Mouse (Mus musculus) hematopoietic stem cell, adult 5-6 weeks (primary cell): ENCODE data around the gene Morf4l2. TPM values are rescaled to one million over a fixed set of nuclear protein-coding genes. Genes with fewer than 3 reads are reported as not detected.
"Not testable (repeated sequence)": the region's sequence is repeated elsewhere in the genome, so short reads cannot be mapped to it uniquely, and the experiment has no call there.

Experiments used
- ATAC-seq, 2 experiments: fragments of 125-278 bp in 1 of 2; replicated peaks in 1 of 2; 2 replicates each; pipeline ENCODE4 v1.8.0; 2016 to 2017; ENCODE audit warnings: inconsistent platforms in 2 of 2, mild to moderate bottlenecking in 2 of 2, moderate number of reproducible peaks in 2 of 2, low read depth in 1 of 2, moderate TSS enrichment in 1 of 2; ENCODE audit not compliant: low FRiP score in 2 of 2, poor library complexity in 2 of 2, severe bottlenecking in 2 of 2, insufficient read depth in 1 of 2, low TSS enrichment in 1 of 2
- total RNA-seq: library from RNA; stranded (forward); fragments of 172-1452, 232-1000 nt; gene quantifications from 2 replicates; pipeline ENCODE4 v1.2.3, GENCODE M21; 2017

The Morf4l2 gene
- total RNA-seq, 1 experiment from 2014 or later = 594 TPM

GRCm38 (mm10) chrX:136714742-136715474 lies 28.6 kb downstream of the Morf4l2 start:
- ATAC-seq = not testable (repeated sequence)

GRCm38 (mm10) chrX:136708782-136709181 lies 34.7 kb downstream of the Morf4l2 start:
- ATAC-seq = no peak

- ATAC-seq = peak; percentile 85 to 92
These were observed 35.3 kb downstream of the Morf4l2 start for GRCm38 (mm10) chrX:136708168-136708681.

- ATAC-seq = peak in 1 of 2 experiments; percentile 72; a peak in 2 of 4 replicates
These were observed 35.9 kb downstream of the Morf4l2 start, which contains the start of gene Tceal1 for GRCm38 (mm10) chrX:136707446-136708167. Tceal1 (plus strand) TSS chrX:136707982.

GRCm38 (mm10) chrX:136693196-136693595 lies 50.3 kb downstream of the Morf4l2 start:
- ATAC-seq = no peak

GRCm38 (mm10) chrX:136692294-136692675 lies 51.2 kb downstream of the Morf4l2 start:
- no peak for ATAC-seq

- ATAC-seq = not testable (repeated sequence)
These were observed 51.7 kb downstream of the Morf4l2 start for GRCm38 (mm10) chrX:136691606-136692293.

Other genes with a start within 250 kb of the Morf4l2 start
- gene Kir3dl1, start 225.7 kb downstream of the Morf4l2 start, total RNA-seq = not detected in 2 replicates
- gene Kir3dl2, start 199.6 kb downstream of the Morf4l2 start, total RNA-seq = not detected in 2 replicates
- gene Tceal3, start 152.8 kb downstream of the Morf4l2 start, total RNA-seq = 2.1 and 8.0 TPM in 2 replicates
- gene Tceal1, start 35.7 kb downstream of the Morf4l2 start, total RNA-seq = 4.5 and 5.4 TPM in 2 replicates
- not detected in 2 replicates for gene Glra4, start 36.5 kb upstream of the Morf4l2 start, total RNA-seq
- 3.4 and 3.6 TPM in 2 replicates for gene Plp1, start 79.0 kb upstream of the Morf4l2 start, total RNA-seq
- gene Rab9b, start 125.1 kb upstream of the Morf4l2 start, total RNA-seq = not detected in 2 replicates
- gene H2bfm, start 183.6 kb upstream of the Morf4l2 start, total RNA-seq = not detected in 2 replicates
- 6.4 and 14.5 TPM in 2 replicates for gene Tmsb15b2, start 231.8 kb upstream of the Morf4l2 start, total RNA-seq
- gene Tmsb15l, start 233.2 kb upstream of the Morf4l2 start, total RNA-seq = 20.1 and 33.5 TPM in 2 replicates
- gene Tmsb15b1, start 233.2 kb upstream of the Morf4l2 start, total RNA-seq = 13.9 and 18.6 TPM in 2 replicates
- gene Zcchc18, start 249.5 kb upstream of the Morf4l2 start, total RNA-seq = 2.3 and 2.6 TPM in 2 replicates